Mouse (Mus musculus) lung, adult 2 months (tissue): ENCODE data around the gene Igll1. TPM values are rescaled to one million over a fixed set of nuclear protein-coding genes. Genes with fewer than 3 reads are reported as not detected.

ENCODE experiments used
- DNase-seq: peaks from one replicate; pipeline ENCODE4 v3.0.0; 2022
- H3K4me1 ChIP-seq: fragments of 200-500 bp; 2 replicates; pipeline ENCODE4 v1.6.1; 2011; ENCODE audit warnings: low read length; ENCODE audit not compliant: control insufficient read depth, insufficient read depth
- H3K4me3 ChIP-seq: fragments of 200-500 bp; replicated peaks from 2 replicates; pipeline ENCODE3; 2011; ENCODE audit warnings: low read depth, mild to moderate bottlenecking, control low read depth, low read length; ENCODE audit errors: extremely low read depth
- CTCF ChIP-seq: fragments of 200-500 bp; IDR thresholded peaks from 2 replicates; pipeline ENCODE4 v1.5.1; 2011; ENCODE audit warnings: mild to moderate bottlenecking, low read length, control low read depth; ENCODE audit not compliant: insufficient read depth
- POLR2A ChIP-seq: fragments of 200-500 bp; IDR thresholded peaks from 2 replicates; pipeline ENCODE4 v1.6.1; 2011; ENCODE audit warnings: low read depth, mild to moderate bottlenecking, control low read depth, low read length, borderline replicate concordance; ENCODE audit errors: extremely low read depth
- WGBS: fragments of 180-500 bp; shearing (Covaris S2); methylation state at CpG from one replicate; pipeline ENCODE4 v1.1.7; 2018; 5-methylcytosine and 5-hydroxymethylcytosine counted together
- polyA plus RNA-seq: library from polyadenylated mRNA; depleted of rRNA; stranded (reverse); fragments of >200 nt; gene quantifications from 2 replicates; pipeline ENCODE4 v1.2.3, GENCODE M21; 2012; rRNA removed

Igll1 gene
- polyA plus RNA-seq, 1 experiment: not detected

DNA sequence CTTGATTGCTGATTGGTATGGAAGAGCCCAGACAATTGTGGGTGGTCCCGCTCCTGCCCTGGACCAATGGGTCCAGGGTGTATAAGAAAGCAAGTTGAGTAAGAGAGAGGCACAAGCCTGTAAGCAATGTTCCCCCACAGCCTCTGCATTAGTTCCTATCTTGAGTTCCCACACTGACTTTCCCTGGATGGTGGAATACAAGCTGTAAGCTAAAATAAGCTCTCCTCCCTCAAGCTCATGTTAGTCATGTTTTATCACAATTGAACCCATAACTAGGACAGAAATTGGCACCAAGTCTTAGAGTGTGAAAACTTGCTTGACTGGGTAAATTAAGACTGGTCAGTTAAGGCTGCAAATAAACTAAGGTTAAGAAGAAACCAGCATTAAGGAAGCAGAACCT, 8.2 kb downstream of the Igll1 start:
- TF ChIP-seq POLR2A (no peak), CTCF (no peak)
- 96% methylated on average over 1 of the region's 1 CpGs for WGBS

DNA sequence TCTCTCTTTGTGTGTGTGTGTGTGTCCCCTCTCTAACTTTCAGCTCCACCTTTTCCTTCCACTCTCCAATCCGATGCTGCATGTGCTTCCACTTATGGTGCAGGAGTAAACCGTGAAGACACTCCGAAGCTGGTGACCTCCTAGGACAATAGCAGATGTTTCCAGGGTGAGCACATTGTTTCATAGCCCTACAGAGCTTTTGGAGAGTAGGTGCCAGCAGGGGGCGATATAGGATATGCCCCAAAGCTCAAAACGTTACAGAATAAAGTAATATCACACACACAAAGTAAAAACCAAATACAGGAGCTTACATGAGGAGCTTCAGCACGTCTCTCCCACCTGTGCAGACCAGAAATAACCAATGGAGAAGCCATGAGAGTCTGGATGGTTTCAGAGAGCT, 8.9 kb downstream of the Igll1 start:
- Histone ChIP-seq H3K4me1 (no peaks in the 10 kb centered on the region), H3K4me3 (no peak overlapping the region)
- 13% methylated on average over 6 of the region's 6 CpGs for WGBS
- peak; percentile 70 for DNase-seq
- TF ChIP-seq CTCF (peak; percentile 36; the same call in 1 of the 2 replicates), POLR2A (no peak)

More for the DNA sequence above, 8.2 kb downstream of the Igll1 start:
- DNase-seq: no peak
- Histone ChIP-seq H3K4me1 (no peaks in the 10 kb centered on the region), H3K4me3 (no peak overlapping the region)

DNA sequence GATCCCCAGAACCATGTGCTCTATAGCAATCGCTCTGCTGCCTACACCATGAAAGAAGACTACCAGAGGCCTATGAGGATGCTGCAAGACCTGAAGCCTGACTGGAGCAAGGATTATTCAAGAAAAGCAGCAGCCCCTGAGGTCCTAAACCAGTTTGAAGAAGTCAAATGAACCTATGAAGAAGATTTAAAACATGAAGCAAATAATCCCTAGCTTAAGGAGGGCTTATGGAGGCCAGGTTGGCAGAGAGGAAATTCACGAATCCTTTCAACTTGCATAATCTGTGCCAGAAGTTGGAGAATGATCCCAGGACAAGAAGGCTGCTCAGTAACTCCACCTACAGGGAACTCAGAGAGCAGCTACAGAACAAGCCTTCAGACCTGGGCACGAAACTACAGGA, 11.4 kb downstream of the Igll1 start:
- DNase-seq: no peak
- H3K4me3 ChIP-seq: no peak overlapping the region
- H3K4me1 ChIP-seq: no peaks in the 10 kb centered on the region
- TF ChIP-seq CTCF (no peak), POLR2A (no peak)
- 86% methylated on average over 3 of the region's 3 CpGs for WGBS

DNA sequence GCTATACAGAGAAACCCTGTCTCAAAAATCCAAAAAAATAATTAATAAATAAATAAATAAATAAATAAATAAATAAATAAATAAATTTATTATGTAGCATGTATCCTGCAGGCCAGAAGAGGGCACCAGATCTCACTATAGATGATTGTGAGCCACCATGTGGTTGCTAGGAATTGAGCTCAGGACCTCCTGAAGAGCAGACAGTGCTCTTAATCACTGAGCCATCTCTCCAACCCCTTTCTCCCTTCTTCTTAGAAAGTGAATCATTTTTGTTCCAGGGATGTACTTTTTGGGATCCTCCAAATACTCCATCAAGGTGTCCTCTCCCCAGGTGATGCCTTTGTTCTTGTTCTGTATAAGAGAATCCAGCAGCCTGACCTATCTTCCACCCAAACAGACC, 14.6 kb downstream of the Igll1 start:
- TF ChIP-seq CTCF (no peak), POLR2A (no peak)

DNA sequence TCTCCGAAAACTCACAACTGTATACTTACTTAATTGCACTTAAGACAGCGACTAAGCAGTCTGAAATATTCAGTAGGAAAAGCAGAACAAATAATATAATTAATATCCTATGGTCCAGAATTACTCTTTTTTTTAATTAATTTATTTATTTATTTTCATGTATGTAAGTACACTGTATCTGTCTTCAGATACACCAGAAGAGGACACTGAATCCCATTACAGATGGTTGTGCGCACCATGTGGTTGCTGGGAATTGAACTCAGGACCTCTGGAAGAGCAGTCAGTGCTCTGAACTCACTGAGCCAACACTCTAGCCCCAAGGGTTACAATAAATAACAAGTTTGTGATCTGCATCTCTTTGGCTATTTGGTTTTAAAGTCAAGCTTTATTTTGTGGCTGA, 34.1 kb downstream of the Igll1 start:
- 89% methylated on average over 3 of the region's 3 CpGs for WGBS
- peaks cover 5% of the 10 kb centered on the region for H3K4me1 ChIP-seq
- no peak for DNase-seq
- TF ChIP-seq POLR2A: no peak
- TF ChIP-seq CTCF: no peak
- no peak overlapping the region for H3K4me3 ChIP-seq

More for the DNA sequence above, 14.6 kb downstream of the Igll1 start:
- DNase-seq: no peak
- Histone ChIP-seq H3K4me1 (no peaks in the 10 kb centered on the region), H3K4me3 (no peak overlapping the region)

DNA sequence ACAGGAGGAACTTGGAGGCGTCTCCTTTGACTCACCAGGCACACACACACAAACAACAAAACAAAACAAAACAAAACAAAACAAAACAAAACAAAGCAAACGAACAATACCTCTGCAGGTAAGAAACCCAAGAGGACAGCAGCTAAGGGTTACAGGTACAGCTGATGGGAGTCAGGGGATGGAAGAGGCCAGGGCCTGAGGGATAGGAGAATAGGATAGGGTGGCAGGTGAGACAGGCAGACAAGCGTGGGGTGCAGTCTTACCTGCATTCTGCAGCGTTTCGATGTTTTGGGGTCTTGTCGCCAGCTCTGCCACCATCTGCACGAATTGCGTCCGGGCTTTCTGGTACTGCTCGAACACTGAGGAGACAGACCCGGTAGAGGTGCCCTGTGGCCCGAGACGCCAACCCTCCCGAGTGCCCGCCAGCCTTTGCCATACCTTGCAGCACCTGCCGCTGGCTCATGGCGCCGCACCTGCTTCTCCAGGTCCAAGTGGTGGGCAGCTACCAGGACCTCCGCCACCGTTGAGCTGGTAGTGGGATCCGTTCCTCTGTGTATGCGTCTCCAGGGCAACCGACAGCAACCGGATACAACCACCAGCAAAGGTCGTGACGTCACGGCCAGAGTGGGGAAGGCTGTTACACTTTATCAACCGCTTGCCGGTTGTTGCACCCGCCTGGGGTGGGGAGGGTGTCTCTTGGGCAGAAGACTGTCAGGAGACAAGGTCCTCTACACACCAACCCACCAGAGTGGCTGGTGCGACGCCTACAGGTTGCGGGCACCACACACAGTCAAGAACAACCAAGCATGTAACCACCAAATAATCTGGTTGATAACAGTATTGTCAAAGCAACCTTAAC, 34.8 kb downstream of the Igll1 start, which contains the start of gene Spag6l:
Gene Spag6l (minus strand): TSS at position 700 of the 859 bp plus-strand sequence.
- peak; percentile 16 for DNase-seq
- Histone ChIP-seq H3K4me3 (peak within 1 kb of the TSS; percentile 36), H3K4me1 (peaks cover 5% of the 10 kb centered on the region)
- 6% methylated on average over 33 of the region's 33 CpGs for WGBS
- TF ChIP-seq POLR2A: no peak
- TF ChIP-seq CTCF: 0 out of 2 replicates have a peak, but pooled peaks have one; percentile 16

DNA sequence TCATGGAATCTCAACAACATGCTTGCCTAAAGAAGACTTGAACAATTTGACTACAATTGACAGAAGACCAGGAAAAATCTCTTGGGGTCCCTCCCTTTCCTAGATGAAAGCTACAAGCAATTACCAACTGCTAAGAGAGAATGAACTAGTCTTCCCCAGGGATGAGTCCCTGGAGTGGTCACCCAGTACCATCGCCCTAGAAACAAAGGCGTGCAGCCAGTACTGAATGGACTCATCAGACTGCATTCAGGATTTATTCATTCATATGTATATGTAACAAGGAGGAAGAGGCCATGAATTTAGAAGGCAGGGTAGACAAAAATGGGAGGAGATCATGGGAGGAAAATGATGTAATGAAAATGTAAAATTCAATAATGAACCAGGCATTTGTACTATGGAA, 37.6 kb downstream of the Igll1 start:
- H3K4me1 ChIP-seq: peaks cover 5% of the 10 kb centered on the region
- TF ChIP-seq CTCF (no peak), POLR2A (no peak)
- H3K4me3 ChIP-seq: no peak overlapping the region
- 91% methylated on average over 2 of the region's 2 CpGs for WGBS
- no peak for DNase-seq

DNA sequence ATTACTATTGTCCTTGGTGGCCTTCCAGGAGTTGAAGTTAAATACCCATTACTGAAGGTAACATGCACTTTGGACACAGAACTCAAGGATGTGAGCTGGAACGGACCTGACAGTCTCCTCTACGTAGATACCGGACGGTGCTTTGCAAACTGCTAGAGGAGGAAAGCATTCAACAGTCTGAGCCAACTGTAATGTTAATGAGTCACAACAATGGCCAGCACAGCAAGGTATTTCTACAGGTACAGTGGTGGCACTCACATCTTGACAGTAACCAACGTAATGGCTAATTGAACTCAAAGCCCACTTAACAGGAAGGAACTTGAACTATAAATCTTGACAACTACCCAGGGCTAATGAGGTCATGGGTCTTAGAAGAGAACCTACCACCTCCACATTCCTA, 38.3 kb downstream of the Igll1 start:
- no peak for DNase-seq
- WGBS: 57% methylated on average over 5 of the region's 5 CpGs
- Histone ChIP-seq H3K4me3 (no peak overlapping the region), H3K4me1 (peaks cover 5% of the 10 kb centered on the region)
- TF ChIP-seq CTCF: no peak
- TF ChIP-seq POLR2A: no peak

Other genes with a start within 250 kb of the Igll1 start
- not detected in 2 replicates for gene Olfr19, start 187.6 kb downstream of the Igll1 start, polyA plus RNA-seq
- gene Spag6l, start 34.5 kb downstream of the Igll1 start, polyA plus RNA-seq: 5.7 and 5.8 TPM in 2 replicates
- 57.2 and 74.8 TPM in 2 replicates for gene Top3b, start 6.8 kb upstream of the Igll1 start, polyA plus RNA-seq
- 5.9 and 7.2 TPM in 2 replicates for gene Vpreb1, start 6.9 kb upstream of the Igll1 start, polyA plus RNA-seq
- gene Ppm1f, start 32.5 kb upstream of the Igll1 start, polyA plus RNA-seq: 40.4 and 46.2 TPM in 2 replicates
- gene Mapk1, start 119.4 kb upstream of the Igll1 start, polyA plus RNA-seq: 44.2 and 61.0 TPM in 2 replicates
- 1.2 and 2.2 TPM in 2 replicates for gene Ypel1, start 205.7 kb upstream of the Igll1 start, polyA plus RNA-seq
- 66.5 and 74.0 TPM in 2 replicates for gene Ppil2, start 247.3 kb upstream of the Igll1 start, polyA plus RNA-seq